Mouse (Mus musculus) lung, embryonic 16.5 days (tissue): ENCODE data around the gene Cant1. TPM values are rescaled to one million over a fixed set of nuclear protein-coding genes. Genes with fewer than 3 reads are reported as not detected.

ENCODE experiments used
- ATAC-seq: fragments of 200-750 bp; cut with Nextera tagmentation; 2 replicates; pipeline ENCODE4 v1.8.0; 2017; ENCODE audit warnings: low read depth, mild to moderate bottlenecking, moderate library complexity
- H3K27ac ChIP-seq: fragments of 300-500 bp; sonication (generic); 2 replicates; pipeline ENCODE4 v1.5.1; 2014; ENCODE audit warnings: mild to moderate bottlenecking, control low read depth, low read length
- H3K27me3 ChIP-seq: fragments of 300-500 bp; sonication (generic); 2 replicates; pipeline ENCODE4 v1.6.1; 2014; ENCODE audit warnings: low read depth, low read length, mixed read lengths; ENCODE audit not compliant: control insufficient read depth, insufficient read depth
- H3K36me3 ChIP-seq: fragments of 300-500 bp; sonication (generic); 2 replicates; pipeline ENCODE4 v1.6.1; 2014; ENCODE audit warnings: low read length; ENCODE audit not compliant: control insufficient read depth, insufficient read depth
- H3K4me1 ChIP-seq: fragments of 300-500 bp; sonication (generic); replicated peaks from 2 replicates; pipeline ENCODE4 v1.6.1; 2014; ENCODE audit warnings: low read length, mixed read lengths; ENCODE audit not compliant: control insufficient read depth, insufficient read depth
- H3K4me2 ChIP-seq: fragments of 300-500 bp; sonication (generic); 2 replicates; pipeline ENCODE4 v1.6.1; 2014; ENCODE audit warnings: low read depth, low read length, control low read depth
- H3K4me3 ChIP-seq: fragments of 300-500 bp; sonication (generic); 2 replicates; pipeline ENCODE4 v1.5.1; 2014; ENCODE audit warnings: mild to moderate bottlenecking, low read length, control low read depth
- H3K9ac ChIP-seq: fragments of 300-500 bp; sonication (generic); 2 replicates; pipeline ENCODE4 v1.6.1; 2014; ENCODE audit warnings: low read length, control low read depth
- H3K9me3 ChIP-seq: fragments of 300-500 bp; sonication (generic); 2 replicates; pipeline ENCODE4 v1.6.1; 2016; ENCODE audit warnings: low read length; ENCODE audit not compliant: control insufficient read depth
- WGBS: fragments of 180-500 bp; shearing (Covaris S2); extraction: QIAGEN DNeasy Blood & Tissue Kit; methylation state at CpG from one replicate; pipeline ENCODE4 v1.1.7; 2014; 5-methylcytosine and 5-hydroxymethylcytosine counted together
- polyA plus RNA-seq: library from polyadenylated mRNA; unstranded; fragments of >200 nt; fragmentation: Nextera tagmentation; extraction: Ambion mirVana; gene quantifications from 2 replicates; pipeline ENCODE4 v1.2.1, GENCODE M21; 2015

The Cant1 gene
- polyA plus RNA-seq, 1 experiment from 2014 or later = 26.5 TPM

DNA sequence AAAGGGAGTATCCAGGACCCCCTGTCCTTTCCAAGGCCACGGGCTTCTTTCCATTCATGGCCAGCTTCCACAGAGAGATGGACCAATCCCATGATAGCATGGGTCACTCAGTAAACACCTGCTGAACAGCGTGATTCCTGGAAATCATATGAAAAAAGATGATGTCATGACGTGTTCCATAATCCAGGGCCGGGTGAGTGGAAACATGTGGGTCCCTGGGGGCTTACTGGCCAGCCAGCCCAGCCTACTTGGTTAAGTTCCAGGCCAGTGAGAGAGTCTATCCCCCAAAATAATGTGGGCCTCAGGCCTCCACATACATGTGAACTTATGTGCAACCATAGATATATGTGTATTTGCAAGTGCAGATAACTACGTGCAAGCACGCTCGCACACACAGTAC lies 47.0 kb downstream of the Cant1 start:
- Histone ChIP-seq H3K9ac (no peak overlapping the region), H3K9me3 (no peaks in the 10 kb centered on the region), H3K4me2 (no peak overlapping the region), H3K36me3 (no peaks in the 10 kb centered on the region), H3K4me1 (no peaks in the 10 kb centered on the region; the same call in 1 of the 2 replicates), H3K27ac (no peak overlapping the region), H3K4me3 (no peak overlapping the region), H3K27me3 (no peaks in the 10 kb centered on the region)
- 79% methylated on average over 7 of the region's 7 CpGs for WGBS
- no peak for ATAC-seq

GRCm38 (mm10) chr11:118369657-118370056 lies 49.2 kb downstream of the Cant1 start:
- no peak overlapping the region for H3K27ac ChIP-seq
- no peaks in the 10 kb centered on the region for H3K27me3 ChIP-seq
- no peak overlapping the region for H3K4me2 ChIP-seq
- no peak overlapping the region for H3K4me3 ChIP-seq
- 68% methylated on average over 8 of the region's 8 CpGs for WGBS
- no peak overlapping the region for H3K9ac ChIP-seq
- no peaks in the 10 kb centered on the region for H3K4me1 ChIP-seq
- H3K9me3 ChIP-seq = no peaks in the 10 kb centered on the region
- no peaks in the 10 kb centered on the region for H3K36me3 ChIP-seq
- ATAC-seq = no peak

GRCm38 (mm10) chr11:118369251-118369650 lies 49.6 kb downstream of the Cant1 start:
- no peak for ATAC-seq
- no peaks in the 10 kb centered on the region for H3K4me1 ChIP-seq
- no peaks in the 10 kb centered on the region for H3K36me3 ChIP-seq
- WGBS = 72% methylated on average over 5 of the region's 5 CpGs
- H3K9me3 ChIP-seq = no peaks in the 10 kb centered on the region
- H3K4me2 ChIP-seq = no peak overlapping the region
- H3K27ac ChIP-seq = no peak overlapping the region
- no peaks in the 10 kb centered on the region for H3K27me3 ChIP-seq
- no peak overlapping the region for H3K9ac ChIP-seq
- no peak overlapping the region for H3K4me3 ChIP-seq

GRCm38 (mm10) chr11:118368330-118368729 lies 50.6 kb downstream of the Cant1 start:
- Histone ChIP-seq H3K36me3 (no peaks in the 10 kb centered on the region), H3K9ac (no peak overlapping the region), H3K9me3 (no peaks in the 10 kb centered on the region), H3K4me1 (peaks cover 5% of the 10 kb centered on the region), H3K4me2 (no peak overlapping the region), H3K27me3 (no peaks in the 10 kb centered on the region), H3K27ac (no peak overlapping the region), H3K4me3 (no peak overlapping the region)
- 52% methylated on average over 3 of the region's 3 CpGs for WGBS
- ATAC-seq = no peak

GRCm38 (mm10) chr11:118366559-118366958 lies 52.3 kb downstream of the Cant1 start:
- no peak for ATAC-seq
- H3K4me2 ChIP-seq = no peak overlapping the region
- H3K27ac ChIP-seq = no peak overlapping the region
- H3K27me3 ChIP-seq = no peaks in the 10 kb centered on the region
- WGBS = 76% methylated on average over 8 of the region's 8 CpGs
- H3K9me3 ChIP-seq = no peaks in the 10 kb centered on the region
- H3K36me3 ChIP-seq = no peaks in the 10 kb centered on the region
- H3K4me1 ChIP-seq = peaks cover 19% of the 10 kb centered on the region
- no peak overlapping the region for H3K4me3 ChIP-seq
- H3K9ac ChIP-seq = no peak overlapping the region

GRCm38 (mm10) chr11:118366108-118366507 lies 52.8 kb downstream of the Cant1 start:
- Histone ChIP-seq H3K27ac (no peak overlapping the region), H3K27me3 (no peaks in the 10 kb centered on the region), H3K4me2 (no peak overlapping the region), H3K9ac (no peak overlapping the region), H3K4me3 (no peak overlapping the region), H3K9me3 (no peaks in the 10 kb centered on the region), H3K36me3 (no peaks in the 10 kb centered on the region), H3K4me1 (peaks cover 20% of the 10 kb centered on the region)
- no peak for ATAC-seq
- WGBS = 60% methylated on average over 3 of the region's 3 CpGs

DNA sequence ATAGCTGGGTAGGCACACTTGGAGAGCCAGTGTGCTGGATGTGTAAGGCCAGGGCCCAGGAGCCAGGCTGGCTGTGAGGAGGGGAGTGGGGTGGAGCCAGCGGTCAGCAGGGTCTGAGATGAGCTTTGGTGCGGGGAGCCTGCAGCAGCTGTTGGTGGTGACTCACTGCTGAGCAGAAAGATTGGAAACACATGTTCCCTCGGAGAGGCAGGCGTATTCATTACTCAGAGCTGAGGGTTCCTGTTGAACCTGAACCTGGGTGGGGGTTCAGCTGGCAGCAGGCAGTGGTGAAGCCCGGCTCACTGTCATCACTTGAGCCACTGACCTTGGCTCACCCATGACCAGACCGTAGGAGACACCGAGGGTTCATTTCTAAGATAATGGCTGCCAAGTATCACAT lies 53.7 kb downstream of the Cant1 start:
- 60% methylated on average over 7 of the region's 7 CpGs for WGBS
- no peak overlapping the region for H3K4me2 ChIP-seq
- no peak overlapping the region for H3K9ac ChIP-seq
- ATAC-seq = peak; percentile 42
- H3K27ac ChIP-seq = no peak overlapping the region
- H3K9me3 ChIP-seq = no peaks in the 10 kb centered on the region
- no peaks in the 10 kb centered on the region for H3K27me3 ChIP-seq
- H3K4me1 ChIP-seq = peaks cover 30% of the 10 kb centered on the region
- H3K4me3 ChIP-seq = no peak overlapping the region
- no peaks in the 10 kb centered on the region for H3K36me3 ChIP-seq

GRCm38 (mm10) chr11:118364021-118364420 lies 54.9 kb downstream of the Cant1 start:
- WGBS = 82% methylated on average over 4 of the region's 4 CpGs
- H3K36me3 ChIP-seq = no peaks in the 10 kb centered on the region
- no peak overlapping the region for H3K4me2 ChIP-seq
- H3K9me3 ChIP-seq = no peaks in the 10 kb centered on the region
- no peak overlapping the region for H3K4me3 ChIP-seq
- H3K4me1 ChIP-seq = peaks cover 30% of the 10 kb centered on the region
- no peak overlapping the region for H3K27ac ChIP-seq
- no peak for ATAC-seq
- H3K9ac ChIP-seq = no peak overlapping the region
- H3K27me3 ChIP-seq = no peaks in the 10 kb centered on the region

- Histone ChIP-seq H3K4me2 (peak overlapping the region; percentile 35), H3K4me1 (peaks cover 30% of the 10 kb centered on the region), H3K4me3 (no peak overlapping the region), H3K27ac (peak overlapping the region; percentile 84), H3K27me3 (no peaks in the 10 kb centered on the region), H3K9me3 (no peaks in the 10 kb centered on the region), H3K9ac (peak overlapping the region; percentile 43), H3K36me3 (no peaks in the 10 kb centered on the region)
- ATAC-seq = peak; percentile 78
- 2% methylated on average over 8 of the region's 8 CpGs for WGBS
These were observed 55.8 kb downstream of the Cant1 start for GRCm38 (mm10) chr11:118362971-118363518.

GRCm38 (mm10) chr11:118362501-118362900 lies 56.4 kb downstream of the Cant1 start:
- H3K27ac ChIP-seq = peak overlapping the region; percentile 84
- no peak overlapping the region for H3K4me3 ChIP-seq
- peak; percentile 30; the same call in 1 of the 2 replicates for ATAC-seq
- H3K9ac ChIP-seq = peak overlapping the region; percentile 34; the same call in 1 of the 2 replicates
- H3K4me1 ChIP-seq = peaks cover 30% of the 10 kb centered on the region
- WGBS = 17% methylated on average over 1 of the region's 1 CpGs
- H3K4me2 ChIP-seq = no peak overlapping the region
- H3K9me3 ChIP-seq = no peaks in the 10 kb centered on the region
- no peaks in the 10 kb centered on the region for H3K27me3 ChIP-seq
- H3K36me3 ChIP-seq = no peaks in the 10 kb centered on the region
